In the genomic region with DNA sequence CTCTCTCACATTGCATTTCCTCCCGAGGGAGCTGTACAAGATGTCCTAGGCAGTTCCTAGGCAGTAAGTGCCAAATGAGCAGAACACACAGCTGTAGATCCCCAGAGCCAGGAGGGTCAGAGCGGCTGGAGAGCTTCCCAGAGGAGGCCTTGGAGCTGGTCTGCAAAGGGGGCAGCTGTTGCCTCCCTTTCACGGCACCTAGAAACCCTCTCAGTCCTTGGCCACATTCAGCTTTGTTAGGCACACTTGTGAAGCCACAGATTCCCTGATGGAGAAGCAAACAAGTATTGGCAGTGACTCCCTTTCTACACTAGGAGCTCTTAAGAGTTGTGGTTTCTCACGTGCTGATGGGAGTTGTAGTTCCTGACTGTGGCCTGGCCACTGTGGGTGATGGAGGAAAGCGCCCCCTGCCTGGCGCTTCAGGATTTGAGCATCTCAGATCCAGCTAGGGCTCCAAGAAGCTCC, we compare ENCODE assay signal across 8 mouse cellular contexts. TPM values are rescaled to one million over a fixed set of nuclear protein-coding genes. Genes with fewer than 3 reads are reported as not detected.
DNase-seq lines count a peak whose midpoint lies in the region; ATAC-seq and TF ChIP-seq lines count a peak whose summit lies in the region.

No protein-coding gene starts in this region.

- peak; percentile 72 for TF ChIP-seq CTCF in E14TG2a.4 (conservative IDR thresholded peaks at IDR 0.05; ENCODE audit: low read length)

- H3K4me3 ChIP-seq in E14TG2a.4 (replicated peaks; ENCODE audit: low read length): 0 out of 2 replicates have a peak overlapping the region, but pooled peaks have one; percentile 17
- H3K4me3 ChIP-seq in forebrain, embryonic 16.5 days (replicated peaks; ENCODE audit: low read length): no peak overlapping the region

- WGBS in forebrain, embryonic 16.5 days: 13% methylated on average over 6 of the region's 6 CpGs

- H3K9me3 ChIP-seq in E14TG2a.4 (ENCODE audit: low read length): no peaks in the 10 kb centered on the region
- no peaks in the 10 kb centered on the region for H3K9me3 ChIP-seq in forebrain, embryonic 16.5 days (ENCODE audit: control insufficient read depth, low read length)

- peak overlapping the region; percentile 20; the same call in 1 of the 2 replicates for H3K27ac ChIP-seq in forebrain, embryonic 16.5 days (ENCODE audit: low read length)

- no peak overlapping the region for H3K9ac ChIP-seq in forebrain, embryonic 16.5 days (replicated peaks; ENCODE audit: low read depth, low read length)

- H3K4me1 ChIP-seq in E14TG2a.4 (replicated peaks; ENCODE audit: low read depth, low read length): peaks cover 86% of the 10 kb centered on the region
- peaks cover 46% of the 10 kb centered on the region for H3K4me1 ChIP-seq in forebrain, embryonic 16.5 days (replicated peaks; ENCODE audit: control insufficient read depth, insufficient read depth, low read length)

- H3K36me3 ChIP-seq in E14TG2a.4 (ENCODE audit: insufficient read depth, low read length): no peaks in the 10 kb centered on the region
- no peaks in the 10 kb centered on the region for H3K36me3 ChIP-seq in forebrain, embryonic 16.5 days (ENCODE audit: control insufficient read depth, insufficient read depth)

- DNase-seq in c-Kit-positive CD71-positive TER-119-positive erythroid progenitor cells, embryonic 14.5 days (ENCODE audit: low spot score): peak; percentile 43
- DNase-seq in heart, postnatal 4 days: peak; percentile 80
- DNase-seq in layer of hippocampus, adult 18-20 months (ENCODE audit: low spot score in 2 of 2): peak; percentile 79 to 91
- DNase-seq in lung, adult 18-20 months: peak; percentile 81 to 88
- DNase-seq in thymus, adult 18-20 months: peak; percentile 40 to 54

- H3K4me2 ChIP-seq in forebrain, embryonic 16.5 days (ENCODE audit: low read length): no peak overlapping the region

- peaks cover 14% of the 10 kb centered on the region for H3K27me3 ChIP-seq in E14TG2a.4 (ENCODE audit: insufficient read depth, low read length)
- H3K27me3 ChIP-seq in forebrain, embryonic 16.5 days (replicated peaks; ENCODE audit: control insufficient read depth, insufficient read depth, low read length): no peaks in the 10 kb centered on the region

- ATAC-seq in forebrain, embryonic 16.5 days: peak; percentile 84
- ATAC-seq in neutrophil, adult 5-6 weeks (ENCODE audit: extremely low read depth, insufficient number of reproducible peaks, low FRiP score, poor library complexity, severe bottlenecking): peak; percentile 63

RNA-seq across cellular contexts. Expression of gene Nrxn2, which starts 33.5 kb away (rescaled TPM):
- 28.1 and 28.5 TPM in 2 replicates for polyA plus RNA-seq in forebrain, embryonic 16.5 days (2015; fragmentation: Nextera tagmentation; extraction: Ambion mirVana)
- total RNA-seq in heart, postnatal 4 days (2021): 1 to 10 TPM; 3.5 to 3.7 TPM
- 100 to 1,000 TPM; 415 to 436 TPM for total RNA-seq in layer of hippocampus, adult 18-20 months (2021)
- 0.70 and 3.4 TPM in 2 replicates for total RNA-seq in neutrophil, adult 5-6 weeks (2017)

RNA-seq across cellular contexts. Expression of gene Rasgrp2, which starts 52.9 kb away (rescaled TPM):
- polyA plus RNA-seq in forebrain, embryonic 16.5 days (2015; fragmentation: Nextera tagmentation; extraction: Ambion mirVana): 48.8 and 60.8 TPM in 2 replicates
- 10 to 100 TPM; 42.6 to 45.1 TPM for total RNA-seq in heart, postnatal 4 days (2021)
- 10 to 100 TPM; 29.4 to 32.4 TPM for total RNA-seq in layer of hippocampus, adult 18-20 months (2021)
- total RNA-seq in neutrophil, adult 5-6 weeks (2017): 447 and 491 TPM in 2 replicates

Comparison
In these comparisons a context has a peak if more than half of its experiments do, and no peak if none do; other contexts are left out.
1. RNA of gene Nrxn2, which starts 33.5 kb away (total RNA-seq): 415 to 436 TPM in layer of hippocampus, adult 18-20 months; 3.5 to 3.7 TPM in heart, postnatal 4 days and 0.70 to 3.4 TPM in neutrophil, adult 5-6 weeks; every median in the first group is over 10 times any median in the second.
2. Peak in every context shown above with its lines, with median percentiles within 50 percentile points of each other: DNase-seq.